In the genomic region with DNA sequence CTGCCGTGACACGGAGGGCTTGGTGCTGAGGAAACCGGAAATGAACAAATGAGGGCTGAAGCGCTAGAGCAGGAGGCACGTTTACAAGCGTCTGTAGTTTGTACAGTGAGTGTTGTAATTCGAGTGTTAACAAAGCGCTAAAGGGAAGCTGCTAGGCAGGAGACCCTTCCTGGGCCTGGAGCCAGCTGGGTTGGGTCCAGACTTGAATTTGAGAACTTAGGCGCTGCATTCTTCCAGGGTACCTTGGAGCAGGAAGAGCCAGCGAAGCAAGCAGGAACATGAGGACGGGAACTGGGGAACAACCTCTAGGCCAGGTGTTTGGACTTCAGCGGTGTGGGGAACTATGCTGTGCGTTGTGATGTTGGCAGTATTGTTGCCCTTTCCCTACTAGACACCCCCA, we compare ENCODE assay signal across 9 mouse cellular contexts. TPM values are rescaled to one million over a fixed set of nuclear protein-coding genes. Genes with fewer than 3 reads are reported as not detected.
DNase-seq lines count a peak whose midpoint lies in the region; ATAC-seq and TF ChIP-seq lines count a peak whose summit lies in the region.
"Had no signal": no experiment of that assay in that cellular context is flagged by ENCODE, and none has a peak within 500 bp of the region (broad histone marks: within the 10 kb centered on the region; RNA-seq: fewer than 3 reads in every experiment).

No protein-coding gene starts in this region.

- H3K4me1 ChIP-seq in limb, embryonic 15.5 days = peaks cover 13% of the 10 kb centered on the region
- H3K4me1 ChIP-seq: liver, embryonic 15.5 days had no signal

- H3K27ac ChIP-seq in layer of hippocampus, adult 2 months = no peak overlapping the region
- peak overlapping the region; percentile 3; the same call in 1 of the 2 replicates for H3K27ac ChIP-seq in limb, embryonic 15.5 days
- H3K27ac ChIP-seq: liver, embryonic 15.5 days had no signal

- ATAC-seq in common myeloid progenitor, adult 5-6 weeks (replicated peaks; ENCODE audit: low read depth, poor library complexity, severe bottlenecking) = peak; percentile 48
- 0 out of 2 replicates have a peak, but pooled peaks have one; percentile 48 for ATAC-seq in limb, embryonic 15.5 days (ENCODE audit: insufficient number of reproducible peaks, low FRiP score, low TSS enrichment, low read depth)

- WGBS in limb, embryonic 15.5 days = 8% methylated on average over 13 of the region's 13 CpGs

- H3K9me3 ChIP-seq in limb, embryonic 15.5 days = no peaks in the 10 kb centered on the region
- H3K9me3 ChIP-seq: liver, embryonic 15.5 days had no signal

- 0 out of 2 replicates have a peak, but pooled peaks cover 4% of the 10 kb centered on the region for H3K27me3 ChIP-seq in limb, embryonic 15.5 days
- H3K27me3 ChIP-seq: liver, embryonic 15.5 days had no signal

- no peaks in the 10 kb centered on the region for H3K36me3 ChIP-seq in limb, embryonic 15.5 days
- H3K36me3 ChIP-seq: liver, embryonic 15.5 days had no signal

- DNase-seq in layer of hippocampus, postnatal 10 days (ENCODE audit: low spot score in 2 of 2) = peak; percentile 56 to 70
- DNase-seq in layer of hippocampus, adult 2 months (ENCODE audit: low spot score in 2 of 2) = no peak
- DNase-seq in heart, postnatal 10 days = peak; percentile 26 to 34
- peak; percentile 48 for DNase-seq in testis, postnatal 10 days (ENCODE audit: low spot score)
- DNase-seq in embryo, embryonic 9.5 days (ENCODE audit: extremely low spot score) = no peak
- no peak for DNase-seq in thymus, postnatal 14 days

- intact Hi-C loops in heart, postnatal 10 days (cut with DNase I) = no loop called here

- no peak overlapping the region for H3K4me3 ChIP-seq in layer of hippocampus, adult 2 months
- H3K4me3 ChIP-seq in limb, embryonic 15.5 days = peak overlapping the region; percentile 12; the same call in 1 of the 2 replicates
- H3K4me3 ChIP-seq: liver, embryonic 15.5 days had no signal

- H3K9ac ChIP-seq in limb, embryonic 15.5 days = no peak overlapping the region
- H3K9ac ChIP-seq: liver, embryonic 15.5 days had no signal

- TF ChIP-seq CTCF in layer of hippocampus, adult 2 months (conservative IDR thresholded peaks at IDR 0.05) = no peak

- peak overlapping the region; percentile 44 for H3K4me2 ChIP-seq in limb, embryonic 15.5 days
- H3K4me2 ChIP-seq: liver, embryonic 15.5 days had no signal

RNA-seq across cellular contexts. Expression of gene Knop1, which starts 46.9 kb away (rescaled TPM):
- 10 to 100 TPM; 36.3 to 36.5 TPM for total RNA-seq in layer of hippocampus, postnatal 10 days (2021)
- total RNA-seq in layer of hippocampus, adult 2 months (2021) = 10 to 100 TPM; 24.3 to 26.6 TPM
- 76.8 and 85.4 TPM in 2 replicates for total RNA-seq in common myeloid progenitor, adult 5-6 weeks (2017)
- total RNA-seq in heart, postnatal 10 days (2021) = 10 to 100 TPM; 20.0 to 25.5 TPM
- 87.9 and 88.4 TPM in 2 replicates for polyA plus RNA-seq in limb, embryonic 15.5 days (2015; fragmentation: Nextera tagmentation; extraction: Ambion mirVana)

RNA-seq across cellular contexts. Expression of gene Iqck, which starts 47.4 kb away (rescaled TPM):
- total RNA-seq in layer of hippocampus, postnatal 10 days (2021) = 1 to 10 TPM; 3.3 to 4.5 TPM
- 1 to 10 TPM; 4.9 to 5.4 TPM for total RNA-seq in layer of hippocampus, adult 2 months (2021)
- total RNA-seq in common myeloid progenitor, adult 5-6 weeks (2017) = 1.8 and 2.4 TPM in 2 replicates
- total RNA-seq in heart, postnatal 10 days (2021) = under 1 TPM; 0.45 to 0.74 TPM
- polyA plus RNA-seq in limb, embryonic 15.5 days (2015; fragmentation: Nextera tagmentation; extraction: Ambion mirVana) = 2.2 and 2.4 TPM in 2 replicates

Comparison
In these comparisons a context has a peak if more than half of its experiments do, and no peak if none do; other contexts are left out.
1. DNase-seq: peak in layer of hippocampus, postnatal 10 days (2 of 2), heart, postnatal 10 days (2 of 2) and testis, postnatal 10 days (single experiment); none in layer of hippocampus, adult 2 months (0 of 2), embryo, embryonic 9.5 days (single experiment) and thymus, postnatal 14 days (single experiment).